In the genomic region with DNA sequence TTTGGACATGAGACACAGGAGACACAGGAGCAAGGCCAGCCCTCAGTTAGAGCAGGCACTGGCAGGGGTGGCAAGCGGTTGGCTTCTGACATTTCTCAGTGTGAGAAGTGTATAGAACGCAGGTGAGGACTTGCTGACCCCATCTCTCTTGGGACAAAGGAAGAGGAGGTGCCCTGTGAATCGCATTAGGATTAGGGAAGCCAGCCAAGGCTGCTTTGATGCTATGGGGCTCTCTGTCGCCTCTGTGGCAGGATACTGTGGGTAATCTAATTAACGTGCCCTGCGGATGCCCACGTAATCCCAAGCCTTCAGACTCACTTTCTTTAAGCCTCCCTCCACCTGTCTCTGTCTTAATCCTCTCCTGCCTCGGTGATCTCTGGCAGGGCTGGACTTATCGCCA, we compare ENCODE assay signal across 7 mouse cellular contexts.
DNase-seq lines count a peak whose midpoint lies in the region; ATAC-seq and TF ChIP-seq lines count a peak whose summit lies in the region.

No protein-coding gene starts in this region.

- DNase-seq in embryonic facial prominence, embryonic 10.5 days (ENCODE audit: low spot score) = no peak
- no peak for DNase-seq in midbrain, embryonic 11.5 days (ENCODE audit: low spot score, missing footprints)
- no peak for DNase-seq in left cerebral cortex, adult 9 months (ENCODE audit: low spot score in 2 of 2)
- DNase-seq in right cerebral cortex, postnatal 14 days = no peak

- no peak overlapping the region for H3K4me3 ChIP-seq in intestine, embryonic 15.5 days (replicated peaks)
- H3K4me3 ChIP-seq in intestine, postnatal 0 days (ENCODE audit: low read depth, low read length) = no peak overlapping the region
- H3K4me3 ChIP-seq in embryonic facial prominence, embryonic 10.5 days = no peak overlapping the region
- H3K4me3 ChIP-seq in heart, embryonic 16.5 days (ENCODE audit: low read length) = no peak overlapping the region
- no peak overlapping the region for H3K4me3 ChIP-seq in midbrain, embryonic 11.5 days (ENCODE audit: low read depth, low read length)

- ATAC-seq in intestine, embryonic 15.5 days = no peak
- ATAC-seq in intestine, postnatal 0 days = no peak
- no peak for ATAC-seq in heart, embryonic 16.5 days (replicated peaks; ENCODE audit: extremely low read depth, insufficient read depth, low FRiP score)
- ATAC-seq in midbrain, embryonic 11.5 days (ENCODE audit: low FRiP score) = peak; percentile 12; the same call in 1 of the 2 replicates

- H3K36me3 ChIP-seq in intestine, embryonic 15.5 days = no peaks in the 10 kb centered on the region
- H3K36me3 ChIP-seq in intestine, postnatal 0 days (ENCODE audit: control insufficient read depth, insufficient read depth) = no peaks in the 10 kb centered on the region; the same call in 1 of the 2 replicates
- peaks cover 54% of the 10 kb centered on the region for H3K36me3 ChIP-seq in embryonic facial prominence, embryonic 10.5 days (replicated peaks)
- no peaks in the 10 kb centered on the region for H3K36me3 ChIP-seq in heart, embryonic 16.5 days (ENCODE audit: control insufficient read depth, insufficient read depth)
- H3K36me3 ChIP-seq in midbrain, embryonic 11.5 days (ENCODE audit: control insufficient read depth, insufficient read depth, low read length) = peaks cover 4% of the 10 kb centered on the region; the same call in 1 of the 2 replicates

- no peaks in the 10 kb centered on the region for H3K27me3 ChIP-seq in intestine, embryonic 15.5 days (replicated peaks)
- H3K27me3 ChIP-seq in intestine, postnatal 0 days (replicated peaks; ENCODE audit: control insufficient read depth, insufficient read depth, low read length) = no peaks in the 10 kb centered on the region
- H3K27me3 ChIP-seq in embryonic facial prominence, embryonic 10.5 days (replicated peaks; ENCODE audit: low read depth, poor library complexity, severe bottlenecking) = no peaks in the 10 kb centered on the region
- no peaks in the 10 kb centered on the region for H3K27me3 ChIP-seq in heart, embryonic 16.5 days (ENCODE audit: control insufficient read depth, insufficient read depth, low read length)
- H3K27me3 ChIP-seq in midbrain, embryonic 11.5 days (ENCODE audit: control insufficient read depth, insufficient read depth, low read length) = no peaks in the 10 kb centered on the region

- no peaks in the 10 kb centered on the region for H3K9me3 ChIP-seq in intestine, embryonic 15.5 days
- H3K9me3 ChIP-seq in intestine, postnatal 0 days (ENCODE audit: control insufficient read depth) = no peaks in the 10 kb centered on the region
- no peaks in the 10 kb centered on the region for H3K9me3 ChIP-seq in embryonic facial prominence, embryonic 10.5 days
- no peaks in the 10 kb centered on the region for H3K9me3 ChIP-seq in heart, embryonic 16.5 days (replicated peaks; ENCODE audit: control insufficient read depth, low read length)
- H3K9me3 ChIP-seq in midbrain, embryonic 11.5 days (ENCODE audit: control insufficient read depth, low read length) = no peaks in the 10 kb centered on the region

- no peak overlapping the region for H3K4me2 ChIP-seq in intestine, embryonic 15.5 days (replicated peaks)
- no peak overlapping the region for H3K4me2 ChIP-seq in intestine, postnatal 0 days (replicated peaks; ENCODE audit: low read depth)
- no peak overlapping the region for H3K4me2 ChIP-seq in heart, embryonic 16.5 days (ENCODE audit: low read depth, low read length)
- H3K4me2 ChIP-seq in midbrain, embryonic 11.5 days = no peak overlapping the region

- peaks cover 81% of the 10 kb centered on the region for H3K4me1 ChIP-seq in intestine, embryonic 15.5 days (replicated peaks)
- peaks cover 30% of the 10 kb centered on the region for H3K4me1 ChIP-seq in intestine, postnatal 0 days (replicated peaks; ENCODE audit: control insufficient read depth, insufficient read depth, low read length)
- peaks cover 93% of the 10 kb centered on the region for H3K4me1 ChIP-seq in embryonic facial prominence, embryonic 10.5 days
- peaks cover 89% of the 10 kb centered on the region for H3K4me1 ChIP-seq in heart, embryonic 16.5 days (ENCODE audit: control insufficient read depth, insufficient read depth, low read length)
- peaks cover 40% of the 10 kb centered on the region for H3K4me1 ChIP-seq in midbrain, embryonic 11.5 days (ENCODE audit: control insufficient read depth, insufficient read depth, low read length)

- TF ChIP-seq CTCF in intestine, postnatal 0 days (IDR thresholded peaks at IDR 0.05; ENCODE audit: low read depth) = no peak

- no peak overlapping the region for H3K9ac ChIP-seq in intestine, embryonic 15.5 days
- no peak overlapping the region for H3K9ac ChIP-seq in intestine, postnatal 0 days (ENCODE audit: low read depth, low read length)
- H3K9ac ChIP-seq in heart, embryonic 16.5 days (ENCODE audit: low read length) = no peak overlapping the region; the same call in 1 of the 2 replicates
- no peak overlapping the region for H3K9ac ChIP-seq in midbrain, embryonic 11.5 days (ENCODE audit: low read length)

- H3K27ac ChIP-seq in intestine, embryonic 15.5 days = 0 out of 2 replicates have a peak overlapping the region, but pooled peaks have one; percentile 27
- H3K27ac ChIP-seq in intestine, postnatal 0 days (ENCODE audit: low read depth, low read length) = no peak overlapping the region
- H3K27ac ChIP-seq in embryonic facial prominence, embryonic 10.5 days (replicated peaks) = 0 out of 2 replicates have a peak overlapping the region, but pooled peaks have one; percentile 65
- peak overlapping the region; percentile 75 for H3K27ac ChIP-seq in heart, embryonic 16.5 days (ENCODE audit: low read length)
- H3K27ac ChIP-seq in midbrain, embryonic 11.5 days (ENCODE audit: low read depth, low read length) = no peak overlapping the region; the same call in 1 of the 2 replicates

- 74% methylated on average over 9 of the region's 9 CpGs for WGBS in intestine, embryonic 15.5 days
- WGBS in intestine, postnatal 0 days = 73% methylated on average over 9 of the region's 9 CpGs
- 44% methylated on average over 9 of the region's 9 CpGs for WGBS in embryonic facial prominence, embryonic 10.5 days
- WGBS in heart, embryonic 16.5 days = 71% methylated on average over 9 of the region's 9 CpGs
- WGBS in midbrain, embryonic 11.5 days = 14% methylated on average over 9 of the region's 9 CpGs

Comparison
In these comparisons a context has a peak if more than half of its experiments do, and no peak if none do; other contexts are left out.
1. H3K27ac ChIP-seq: peak in intestine, embryonic 15.5 days (single experiment), embryonic facial prominence, embryonic 10.5 days (single experiment) and heart, embryonic 16.5 days (single experiment); none in intestine, postnatal 0 days (single experiment) and midbrain, embryonic 11.5 days (single experiment).